Mouse (Mus musculus): ENCODE data around the gene Lrig1.

DNA sequence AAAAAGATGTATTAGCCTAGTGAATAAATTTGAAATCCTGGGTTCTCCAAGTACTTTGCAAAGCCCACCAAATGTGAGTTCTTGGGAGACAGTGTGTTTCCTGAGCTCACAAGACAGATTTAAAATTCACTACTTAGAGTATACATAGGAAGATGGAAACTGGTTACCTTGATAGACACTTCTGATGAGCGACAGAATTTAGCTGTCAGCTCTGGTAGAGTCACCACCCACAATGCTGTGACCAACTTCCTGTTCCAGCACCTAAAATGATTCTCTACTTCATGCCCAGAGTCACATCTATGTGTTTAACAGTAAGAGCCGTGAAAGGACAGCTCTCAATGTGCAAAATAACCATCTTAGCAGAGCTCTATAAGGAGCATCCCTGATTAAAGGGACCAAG, 27.5 kb downstream of the Lrig1 start:
- TF ChIP-seq CTCF (IDR thresholded peaks at IDR 0.05; ENCODE audit: low read depth) (no peak), EP300 (optimal IDR thresholded peaks at IDR 0.05) (no peak)
